Mouse (Mus musculus) kidney, adult 2 months (tissue): ENCODE data around the gene Cdcp2.

ENCODE experiments used
- CTCF ChIP-seq: fragments of 200-500 bp; conservative IDR thresholded peaks from 2 replicates; pipeline ENCODE4 v1.5.1; 2011; ENCODE audit warnings: low read depth, mild to moderate bottlenecking, control low read depth, low read length, moderate library complexity, mixed read lengths; ENCODE audit not compliant: insufficient read depth, insufficient read length
- POLR2A ChIP-seq: fragments of 200-500 bp; IDR thresholded peaks from one replicate; pipeline ENCODE4 v1.6.1; 2011; ENCODE audit warnings: low read depth, low read length, control low read depth

- TF ChIP-seq POLR2A (no peak), CTCF (no peak)
These were observed 27.7 kb downstream of the Cdcp2 start for GRCm38 (mm10) chr4:107124376-107124775.
